Mouse (Mus musculus): ENCODE measurements around the gene Col17a1. TPM values are rescaled to one million over a fixed set of nuclear protein-coding genes. Genes with fewer than 3 reads are reported as not detected.

The Col17a1 gene
- total RNA-seq, 1 experiment from 2014 or later, result 0.95 TPM

- ATAC-seq (replicated peaks; ENCODE audit: insufficient number of reproducible peaks, low FRiP score, low TSS enrichment, poor library complexity, severe bottlenecking), result no peak
These were observed 66.8 kb downstream of the Col17a1 start for GRCm38 (mm10) chr19:47624940-47625711.

DNA sequence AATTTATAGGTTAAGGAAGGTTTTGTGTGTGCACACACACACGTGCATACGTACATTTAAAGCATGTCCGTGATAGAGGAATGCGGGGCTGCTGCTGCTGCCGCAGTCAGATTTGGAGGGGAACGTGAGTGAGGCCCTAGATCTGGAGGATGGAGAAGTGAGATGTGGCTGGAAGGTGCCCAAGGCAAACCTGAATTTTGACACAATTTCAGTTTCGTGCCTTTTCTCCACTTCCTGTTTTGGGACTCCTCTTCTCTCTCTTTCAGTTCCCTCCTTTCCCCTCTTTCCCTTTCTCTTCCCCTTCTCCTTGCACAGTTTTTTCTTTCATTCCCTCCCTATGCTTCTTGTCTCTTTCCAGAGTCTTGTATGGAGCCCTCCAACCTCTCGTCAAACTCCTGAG lies 70.4 kb downstream of the Col17a1 start:
- ATAC-seq (replicated peaks; ENCODE audit: insufficient number of reproducible peaks, low FRiP score, low TSS enrichment, poor library complexity, severe bottlenecking), result peak; percentile 79

DNA sequence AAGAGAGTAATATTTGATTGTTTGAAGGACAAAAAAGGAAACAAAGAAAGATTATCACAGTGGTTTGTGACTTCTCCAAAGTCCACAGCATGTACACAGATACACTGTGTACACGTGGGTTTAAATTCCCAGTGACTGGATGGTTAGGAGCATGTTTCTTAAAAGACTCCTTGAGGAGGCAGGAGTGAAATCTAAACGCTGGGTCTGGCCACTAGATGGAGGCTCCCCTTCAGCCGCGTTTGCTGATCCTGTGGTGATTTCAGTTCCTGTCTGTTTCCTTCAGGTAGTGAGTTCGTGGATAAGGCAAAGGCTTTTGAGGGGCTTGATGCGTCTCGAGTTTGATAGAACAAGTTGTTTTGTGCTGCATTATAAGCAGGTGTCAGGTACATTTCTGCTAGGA lies 78.5 kb downstream of the Col17a1 start:
- no peak for ATAC-seq (replicated peaks; ENCODE audit: insufficient number of reproducible peaks, low FRiP score, low TSS enrichment, poor library complexity, severe bottlenecking)

DNA sequence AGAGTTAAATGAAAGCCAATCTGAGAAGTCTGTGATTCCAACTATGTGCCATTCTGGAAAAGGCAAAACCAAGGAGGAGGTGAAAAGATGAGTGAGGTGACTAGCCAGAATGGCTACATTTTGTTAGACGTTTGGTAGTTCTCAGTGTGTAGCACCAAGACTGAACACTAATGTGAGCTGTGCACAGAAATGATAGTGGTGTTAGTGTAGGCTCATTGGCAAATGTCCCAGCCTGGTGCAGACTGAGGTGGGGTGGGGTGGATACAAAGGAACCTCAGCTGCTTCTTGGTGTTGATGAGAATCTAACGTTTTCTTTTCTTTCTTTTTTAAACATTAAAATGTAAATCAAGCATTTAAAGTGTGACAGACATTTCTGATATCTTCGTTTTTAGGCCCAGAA lies 83.4 kb downstream of the Col17a1 start:
- no peak for ATAC-seq (replicated peaks; ENCODE audit: insufficient number of reproducible peaks, low FRiP score, low TSS enrichment, poor library complexity, severe bottlenecking)

Other genes starting within 250 kb of the Col17a1 start
- gene Sh3pxd2a, start 227.7 kb downstream of the Col17a1 start, total RNA-seq (2017), result 2.1 to 3.7 TPM (median 2.6 TPM) in 3 replicates
- 22.0 to 45.7 TPM (median 31.4 TPM) in 3 replicates for gene Stn1, start 154.6 kb downstream of the Col17a1 start, total RNA-seq (2017)
- gene Slk, start 112.4 kb downstream of the Col17a1 start, total RNA-seq (2017), result 258 to 355 TPM (median 327 TPM) in 3 replicates
- gene Sfr1, start 39.6 kb upstream of the Col17a1 start, total RNA-seq (2017), result 208 to 256 TPM (median 242 TPM) in 3 replicates
- gene Gsto1, start 162.9 kb upstream of the Col17a1 start, total RNA-seq (2017), result 50.9 to 119 TPM (median 77.1 TPM) in 3 replicates
- gene Gsto2, start 173.4 kb upstream of the Col17a1 start, total RNA-seq (2017), result 0.43 TPM in 1 of 3 replicates, not detected in the others
- gene Cfap43, start 227.2 kb upstream of the Col17a1 start, total RNA-seq (2017), result 0.19 to 1.3 TPM (median 0.19 TPM) in 3 replicates
- gene Itprip, start 227.2 kb upstream of the Col17a1 start, total RNA-seq (2017), result 27.6 to 28.1 TPM (median 28.1 TPM) in 3 replicates
- gene Cfap58, start 245.6 kb upstream of the Col17a1 start, total RNA-seq (2017), result not detected in 3 replicates